Mouse (Mus musculus) megakaryocyte, embryonic 14.5 days (primary cell): ENCODE data around the gene 2410131K14Rik. TPM values are rescaled to one million over a fixed set of nuclear protein-coding genes. Genes with fewer than 3 reads are reported as not detected.

ENCODE experiments used
- H3K27me3 ChIP-seq: replicated peaks from 2 replicates; pipeline ENCODE3; 2012; ENCODE audit warnings: inconsistent platforms
- H3K36me3 ChIP-seq: replicated peaks from 2 replicates; pipeline ENCODE3; 2012; ENCODE audit warnings: low read length, inconsistent platforms, mixed read lengths
- H3K4me1 ChIP-seq: 2 replicates; pipeline ENCODE4 v1.6.1; 2012; ENCODE audit warnings: inconsistent platforms
- H3K4me3 ChIP-seq: replicated peaks from 2 replicates; pipeline ENCODE3; 2012; ENCODE audit warnings: moderate library complexity, mild to moderate bottlenecking, inconsistent platforms
- H3K9me3 ChIP-seq: 2 replicates; pipeline ENCODE4 v1.6.1; 2012; ENCODE audit warnings: inconsistent platforms
- FLI1 ChIP-seq: IDR thresholded peaks from 2 replicates; pipeline ENCODE4 v1.6.1; 2012; ENCODE audit warnings: low read length, inconsistent platforms, mixed read lengths
- GATA1 ChIP-seq: IDR thresholded peaks from 3 replicates; pipeline ENCODE4 v1.6.1; 2012; ENCODE audit warnings: mixed read lengths, low read length, inconsistent platforms, borderline replicate concordance
- polyA plus RNA-seq: library from polyadenylated mRNA; stranded (reverse); fragments of >175 nt; gene quantifications from 2 replicates; pipeline ENCODE4 v1.2.3, GENCODE M21; 2012; ENCODE audit warnings: low replicate concordance; ENCODE audit not compliant: insufficient read depth

The 2410131K14Rik gene
- polyA plus RNA-seq, 1 experiment, result 0.82 TPM

DNA sequence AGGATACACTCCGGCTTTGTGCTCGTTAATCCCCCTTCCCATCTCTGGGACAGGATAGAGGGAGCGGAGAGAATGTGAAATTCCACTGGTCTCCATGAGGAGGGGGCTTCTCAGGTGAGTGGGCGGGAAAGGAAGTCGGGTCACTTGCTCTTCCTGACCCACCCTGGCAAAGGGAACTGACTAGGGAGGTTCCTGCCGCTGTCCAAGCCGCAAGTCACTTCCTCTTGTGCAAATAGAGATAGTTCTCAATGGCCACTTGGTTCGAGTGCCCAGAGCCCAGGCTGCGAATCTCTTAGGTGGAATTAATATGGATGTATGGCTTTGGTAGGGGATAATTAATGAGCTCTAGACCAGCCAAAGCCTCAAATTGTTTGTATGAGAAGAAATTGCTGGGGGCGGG, 15.0 kb downstream of the 2410131K14Rik start:
- Histone ChIP-seq H3K4me1 (peaks cover 36% of the 10 kb centered on the region), H3K36me3 (peaks cover 41% of the 10 kb centered on the region), H3K4me3 (no peak overlapping the region), H3K9me3 (no peaks in the 10 kb centered on the region), H3K27me3 (peaks cover 14% of the 10 kb centered on the region)
- TF ChIP-seq GATA1 (no peak), FLI1 (no peak)

DNA sequence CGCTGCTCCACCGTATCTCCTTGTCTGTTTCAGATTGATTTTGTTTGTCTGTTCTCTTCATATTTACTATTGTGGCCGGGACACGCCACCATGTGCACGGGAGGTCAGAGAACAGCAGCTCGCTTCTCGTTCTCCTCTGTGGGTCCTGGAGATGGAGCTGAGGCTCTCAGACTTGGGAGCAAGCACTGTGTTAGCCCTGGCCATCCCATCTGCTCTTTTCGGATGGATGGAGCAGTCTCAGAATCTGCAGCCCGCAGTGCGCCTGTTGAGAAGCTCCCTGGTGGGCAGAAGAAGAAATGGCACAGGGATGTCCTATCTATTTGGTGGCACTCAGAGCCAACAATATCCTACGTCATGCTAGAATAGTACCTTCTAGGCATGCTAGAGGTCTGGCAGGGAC, 15.6 kb downstream of the 2410131K14Rik start:
- TF ChIP-seq FLI1 (no peak), GATA1 (no peak)
- H3K27me3 ChIP-seq, result peaks cover 17% of the 10 kb centered on the region
- H3K4me1 ChIP-seq, result peaks cover 36% of the 10 kb centered on the region
- peaks cover 41% of the 10 kb centered on the region for H3K36me3 ChIP-seq
- no peaks in the 10 kb centered on the region for H3K9me3 ChIP-seq
- no peak overlapping the region for H3K4me3 ChIP-seq

DNA sequence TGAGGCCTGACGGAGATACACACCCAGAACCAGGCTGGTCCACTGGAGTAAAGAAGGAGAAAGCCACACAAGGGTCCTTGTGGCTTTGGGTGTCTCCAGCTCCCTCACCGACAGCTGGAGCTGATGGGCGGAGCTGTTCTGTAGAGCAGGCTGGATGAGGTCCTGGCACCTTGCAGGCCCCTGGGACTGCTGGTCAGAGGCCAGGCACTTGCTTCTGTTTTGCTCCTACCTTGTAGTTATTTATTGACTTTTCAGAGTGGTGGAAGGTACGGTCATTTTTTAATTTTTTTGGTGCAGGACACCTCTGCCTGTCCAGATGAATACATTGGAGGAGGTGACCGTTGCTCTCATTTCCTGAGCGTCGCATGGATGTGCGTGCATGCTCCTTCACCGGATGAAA, 16.2 kb downstream of the 2410131K14Rik start:
- Histone ChIP-seq H3K4me3 (no peak overlapping the region), H3K4me1 (peaks cover 36% of the 10 kb centered on the region), H3K27me3 (peaks cover 16% of the 10 kb centered on the region), H3K36me3 (peaks cover 41% of the 10 kb centered on the region), H3K9me3 (no peaks in the 10 kb centered on the region)
- TF ChIP-seq FLI1, result no peak
- no peak for TF ChIP-seq GATA1

DNA sequence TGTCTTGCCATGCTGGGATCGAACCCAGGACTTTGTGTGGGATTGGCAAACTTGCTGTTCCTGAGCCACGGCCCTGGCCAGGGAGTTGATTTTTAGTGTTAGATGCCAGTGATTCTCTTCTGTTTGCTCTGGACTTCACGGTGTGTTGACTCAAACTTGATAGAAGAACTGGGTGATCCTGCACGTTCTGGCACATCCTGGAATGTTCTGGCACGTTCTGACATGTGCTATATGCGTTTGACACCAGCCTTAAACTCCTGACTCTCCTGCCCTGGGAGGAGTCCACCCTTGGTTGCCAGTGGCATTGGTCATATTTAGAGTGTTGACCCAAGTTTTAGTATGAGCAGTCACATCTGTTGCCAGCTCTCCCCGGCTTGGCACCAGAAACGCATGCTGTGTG, 17.4 kb downstream of the 2410131K14Rik start:
- Histone ChIP-seq H3K9me3 (no peaks in the 10 kb centered on the region), H3K27me3 (peaks cover 26% of the 10 kb centered on the region), H3K4me1 (peaks cover 36% of the 10 kb centered on the region), H3K4me3 (no peak overlapping the region), H3K36me3 (peaks cover 32% of the 10 kb centered on the region)
- TF ChIP-seq FLI1 (no peak), GATA1 (no peak)

DNA sequence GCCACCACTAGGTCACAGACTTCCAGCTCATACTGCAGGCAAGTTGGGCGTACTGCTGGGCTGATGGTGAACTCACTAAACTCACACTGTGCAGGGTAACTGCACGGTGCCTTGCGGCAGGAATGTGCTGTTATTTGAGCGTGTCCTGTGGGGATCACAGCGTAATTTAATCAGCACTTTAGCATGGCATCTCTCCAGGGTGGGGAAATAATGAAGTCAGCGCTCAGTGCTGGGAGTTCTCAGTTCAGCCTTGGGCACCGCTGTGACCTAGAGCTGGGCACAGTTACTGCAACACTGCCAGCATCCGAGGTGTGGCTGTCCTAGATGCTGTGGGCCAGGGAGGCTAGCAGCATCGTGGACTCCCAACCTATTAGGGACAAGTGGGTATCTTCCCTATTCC, 19.3 kb downstream of the 2410131K14Rik start:
- Histone ChIP-seq H3K27me3 (peaks cover 34% of the 10 kb centered on the region), H3K4me3 (no peak overlapping the region), H3K4me1 (peaks cover 35% of the 10 kb centered on the region), H3K9me3 (no peaks in the 10 kb centered on the region), H3K36me3 (peaks cover 24% of the 10 kb centered on the region)
- TF ChIP-seq FLI1, result no peak
- no peak for TF ChIP-seq GATA1

DNA sequence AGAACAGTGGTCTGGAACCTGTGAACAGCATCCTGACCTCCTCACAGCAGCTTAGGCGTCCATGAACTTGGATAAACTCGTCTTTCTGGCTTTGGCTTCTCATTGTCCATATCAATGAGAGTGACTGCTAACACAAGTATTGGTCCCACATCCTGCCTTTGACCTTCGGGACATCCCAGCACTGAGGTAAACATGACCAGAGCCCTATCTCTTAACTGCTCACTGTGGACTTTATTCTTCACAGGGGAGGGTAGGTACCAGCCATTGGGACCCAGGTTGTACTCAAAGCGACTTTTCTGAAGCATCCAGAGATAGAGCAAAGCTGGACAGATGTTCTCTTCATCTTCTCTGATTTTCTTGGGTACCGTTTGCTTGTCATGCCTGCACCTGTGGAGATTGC, 20.3 kb downstream of the 2410131K14Rik start:
- peaks cover 43% of the 10 kb centered on the region for H3K27me3 ChIP-seq
- H3K4me3 ChIP-seq, result no peak overlapping the region
- H3K9me3 ChIP-seq, result no peaks in the 10 kb centered on the region
- H3K36me3 ChIP-seq, result peaks cover 23% of the 10 kb centered on the region
- peaks cover 25% of the 10 kb centered on the region for H3K4me1 ChIP-seq
- no peak for TF ChIP-seq GATA1
- TF ChIP-seq FLI1, result no peak

DNA sequence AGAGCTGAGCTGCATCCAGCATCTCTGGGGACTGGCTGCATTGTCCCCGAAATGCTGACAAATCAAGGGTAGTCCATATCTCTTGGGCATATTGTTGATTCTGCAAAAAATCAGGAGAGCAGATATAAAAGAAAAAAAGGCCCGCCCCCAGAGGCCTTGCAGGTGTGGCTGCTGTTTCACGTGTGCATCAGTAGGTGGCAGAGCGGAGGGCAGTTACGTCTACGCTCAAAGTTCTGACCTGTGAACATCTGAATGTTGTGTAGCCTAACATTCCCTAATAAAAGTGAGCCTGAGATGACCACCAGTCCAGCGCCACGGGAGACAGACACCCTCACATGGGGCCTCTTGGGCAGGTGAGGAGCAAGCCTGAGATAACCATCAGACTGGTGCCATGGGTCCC, 21.3 kb downstream of the 2410131K14Rik start:
- H3K4me1 ChIP-seq, result peaks cover 22% of the 10 kb centered on the region
- H3K27me3 ChIP-seq, result peaks cover 52% of the 10 kb centered on the region
- H3K36me3 ChIP-seq, result peaks cover 16% of the 10 kb centered on the region
- no peak for TF ChIP-seq GATA1
- TF ChIP-seq FLI1, result no peak
- H3K9me3 ChIP-seq, result no peaks in the 10 kb centered on the region
- H3K4me3 ChIP-seq, result no peak overlapping the region

DNA sequence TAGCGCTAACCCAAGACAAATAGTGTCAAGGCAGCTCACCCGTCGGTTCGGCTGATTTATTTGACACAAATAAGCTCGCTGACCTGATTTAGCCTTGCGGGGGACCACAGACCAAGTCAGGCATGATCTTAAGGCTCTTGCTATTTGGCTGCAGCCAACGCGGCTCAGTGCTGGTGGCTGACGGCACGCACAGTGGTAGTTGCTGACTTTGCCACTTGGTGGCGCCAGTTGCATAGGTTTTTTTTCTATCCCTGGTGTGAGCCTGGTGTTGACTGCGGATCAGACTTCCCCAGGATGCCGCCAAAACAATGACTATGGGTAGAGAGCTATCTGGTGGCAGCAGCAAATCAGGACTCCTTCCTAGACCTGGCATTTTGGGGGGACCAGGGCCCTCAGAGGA, 24.0 kb downstream of the 2410131K14Rik start:
- Histone ChIP-seq H3K4me1 (peaks cover 42% of the 10 kb centered on the region), H3K9me3 (no peaks in the 10 kb centered on the region), H3K4me3 (no peak overlapping the region), H3K36me3 (no peaks in the 10 kb centered on the region), H3K27me3 (peaks cover 79% of the 10 kb centered on the region)
- no peak for TF ChIP-seq FLI1
- TF ChIP-seq GATA1, result no peak

DNA sequence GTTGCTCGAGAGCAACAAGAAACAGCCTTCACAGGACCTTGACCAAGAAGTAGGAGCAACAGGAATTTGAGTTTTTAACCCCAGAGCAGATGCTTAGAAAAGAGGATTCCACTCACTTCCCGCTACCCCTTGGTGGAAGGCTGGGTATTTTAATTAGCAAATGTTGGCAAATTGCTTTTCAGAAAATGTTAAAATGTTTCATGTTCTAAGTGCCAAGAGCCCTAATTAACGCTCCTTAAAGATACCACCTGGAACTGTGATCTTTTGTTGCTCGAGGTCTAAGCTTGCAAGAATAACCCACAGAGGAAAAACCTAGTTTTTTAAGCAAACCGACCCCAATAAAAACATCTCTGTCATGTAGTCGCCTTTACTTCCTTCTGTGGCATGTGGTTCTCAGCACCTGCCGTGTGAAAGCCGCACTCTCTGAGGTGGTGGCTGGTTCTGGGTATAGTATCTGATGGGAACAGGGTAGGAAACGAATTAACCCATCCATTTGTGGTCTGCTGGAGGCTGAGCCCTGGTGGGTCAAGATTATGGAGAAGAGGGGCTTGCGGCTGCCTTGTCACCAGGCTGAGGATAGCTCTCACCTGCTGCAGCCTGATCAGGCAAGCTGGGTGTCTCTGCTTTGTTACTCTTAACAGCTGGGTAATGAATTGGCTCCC, 26.6 kb downstream of the 2410131K14Rik start:
- TF ChIP-seq GATA1 (no peak), FLI1 (no peak)
- Histone ChIP-seq H3K27me3 (peaks cover 83% of the 10 kb centered on the region), H3K36me3 (no peaks in the 10 kb centered on the region), H3K9me3 (no peaks in the 10 kb centered on the region), H3K4me1 (peaks cover 37% of the 10 kb centered on the region), H3K4me3 (no peak overlapping the region)

DNA sequence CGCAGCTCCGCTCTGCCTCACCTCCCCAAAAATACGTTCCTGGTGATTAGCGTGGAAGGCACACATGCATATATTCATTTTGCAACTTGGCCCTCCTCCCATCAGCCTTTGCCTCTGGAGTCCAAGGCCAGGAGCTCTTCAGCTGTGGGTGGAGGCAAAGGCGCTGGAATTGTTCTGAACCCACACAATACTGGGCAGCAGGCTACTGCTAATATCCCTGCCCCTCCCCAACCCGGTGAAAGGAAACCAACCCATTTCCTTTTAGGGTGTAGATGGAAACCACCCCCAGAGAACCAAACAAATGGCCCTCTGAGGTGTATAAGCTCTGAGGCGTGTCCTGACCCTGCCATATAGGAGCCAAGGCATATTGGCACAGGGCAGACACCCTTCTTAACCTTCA, 28.4 kb downstream of the 2410131K14Rik start:
- H3K27me3 ChIP-seq, result peaks cover 78% of the 10 kb centered on the region
- H3K36me3 ChIP-seq, result no peaks in the 10 kb centered on the region
- H3K4me3 ChIP-seq, result no peak overlapping the region
- TF ChIP-seq GATA1, result no peak
- peaks cover 37% of the 10 kb centered on the region for H3K4me1 ChIP-seq
- H3K9me3 ChIP-seq, result no peaks in the 10 kb centered on the region
